Mouse (Mus musculus) cerebellum, adult 2 months (tissue): ENCODE results near the gene Ankdd1a.

Source experiments
- CTCF ChIP-seq: fragments of 200-500 bp; IDR thresholded peaks from 2 replicates; pipeline ENCODE4 v1.5.1; 2011; ENCODE audit warnings: low read depth, mild to moderate bottlenecking, control low read depth, low read length, moderate library complexity, borderline replicate concordance; ENCODE audit not compliant: insufficient read depth
- POLR2A ChIP-seq: fragments of 200-500 bp; IDR thresholded peaks from 2 replicates; pipeline ENCODE4 v1.6.1; 2011; ENCODE audit warnings: low read length, control low read depth, borderline replicate concordance; ENCODE audit not compliant: insufficient read depth

GRCm38 (mm10) chr9:65514851-65515261 is 5.1 kb downstream of the Ankdd1a start:
- TF ChIP-seq CTCF, result no peak
- TF ChIP-seq POLR2A, result no peak
